Mouse (Mus musculus): ENCODE measurements around the gene Gm17334.

DNA sequence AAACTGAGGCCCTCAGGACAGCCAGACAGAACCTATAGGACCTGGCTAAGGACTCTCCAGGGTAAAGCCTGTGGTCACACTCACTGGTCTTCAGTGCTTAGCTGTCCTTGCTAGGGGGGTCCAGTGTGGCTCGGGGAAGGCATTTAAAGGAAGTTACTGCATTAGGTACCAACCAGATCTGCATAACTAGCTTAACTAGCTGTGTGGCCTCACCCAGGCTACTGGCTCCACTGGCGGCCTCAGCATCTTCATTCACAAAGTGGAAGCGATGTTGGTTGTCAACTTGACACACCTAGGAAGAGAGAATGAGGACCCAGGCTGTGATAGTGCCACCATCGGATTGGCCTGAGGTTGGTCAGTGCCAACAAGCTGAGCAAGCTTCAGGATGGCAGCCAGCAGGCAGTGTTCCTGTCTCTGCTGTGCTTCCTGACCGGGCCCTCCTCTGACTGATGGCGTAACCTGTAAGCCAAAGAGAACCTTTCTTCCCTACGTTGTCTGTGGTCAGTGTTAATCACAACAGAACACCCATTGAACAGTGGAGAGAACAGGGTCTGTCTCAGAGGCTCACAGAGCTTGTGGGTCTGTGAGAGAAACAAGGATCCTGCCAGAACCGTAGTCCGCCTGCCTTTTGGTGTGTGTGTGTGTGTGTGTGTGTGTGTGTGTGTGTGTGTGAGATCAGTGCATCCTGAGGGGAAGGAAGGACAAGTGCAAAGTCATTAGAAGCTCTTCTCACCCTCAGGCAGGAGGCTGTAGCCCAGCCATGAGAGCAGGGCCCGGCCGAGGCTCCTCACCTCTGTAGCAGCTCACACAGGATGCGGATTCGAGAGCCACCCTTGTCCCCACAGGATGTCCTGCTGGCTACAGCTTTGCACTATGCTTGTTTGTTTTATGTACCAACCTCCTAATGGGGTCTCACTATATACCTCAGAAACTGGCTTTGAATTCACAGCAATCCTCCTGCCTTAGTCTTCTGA lies 13.4 kb upstream of the Gm17334 start:
- no peak for TF ChIP-seq POLR2A (IDR thresholded peaks at IDR 0.05; ENCODE audit: low read depth, low read length)
- no peak for TF ChIP-seq CTCF (IDR thresholded peaks at IDR 0.05; ENCODE audit: borderline replicate concordance, insufficient read depth, low read length)
